Mouse (Mus musculus) intestine, embryonic 14.5 days (tissue): ENCODE data around the gene Olfr857. TPM values are rescaled to one million over a fixed set of nuclear protein-coding genes. Genes with fewer than 3 reads are reported as not detected.
"Not testable (repeated sequence)": the region's sequence is repeated elsewhere in the genome, so short reads cannot be mapped to it uniquely, and the experiment has no call there.

Experiments
- ATAC-seq: fragments of 200-750 bp; cut with Nextera tagmentation; replicated peaks from 2 replicates; pipeline ENCODE4 v1.8.0; 2017; ENCODE audit warnings: low read depth, moderate number of reproducible peaks, moderate TSS enrichment, moderate library complexity; ENCODE audit not compliant: low FRiP score, low TSS enrichment
- DNase-seq: peaks from one replicate; pipeline ENCODE4 v3.0.0-alpha.2; 2018; ENCODE audit warnings: low spot score
- H3K27ac ChIP-seq: fragments of 300-500 bp; sonication (generic); 2 replicates; pipeline ENCODE4 v1.5.1; 2014; ENCODE audit warnings: low read depth, mild to moderate bottlenecking, control low read depth
- H3K27me3 ChIP-seq: fragments of 300-500 bp; sonication (generic); replicated peaks from 2 replicates; pipeline ENCODE4 v1.6.1; 2014; ENCODE audit warnings: low read length, control low read depth; ENCODE audit not compliant: control insufficient read depth, insufficient read depth
- H3K36me3 ChIP-seq: fragments of 300-500 bp; sonication (generic); 2 replicates; pipeline ENCODE4 v1.6.1; 2014; ENCODE audit warnings: low read length, control low read depth; ENCODE audit not compliant: control insufficient read depth, insufficient read depth
- H3K4me1 ChIP-seq: fragments of 300-500 bp; sonication (generic); replicated peaks from 2 replicates; pipeline ENCODE4 v1.6.1; 2014; ENCODE audit warnings: low read length, control low read depth, mixed read lengths; ENCODE audit not compliant: control insufficient read depth, insufficient read depth
- H3K4me2 ChIP-seq: fragments of 300-500 bp; sonication (generic); 2 replicates; pipeline ENCODE4 v1.6.1; 2014; ENCODE audit warnings: low read length
- H3K4me3 ChIP-seq: fragments of 300-500 bp; sonication (generic); 2 replicates; pipeline ENCODE4 v1.5.1; 2014; ENCODE audit warnings: low read depth, low read length, control low read depth, mixed read lengths
- H3K9ac ChIP-seq: fragments of 300-500 bp; sonication (generic); 2 replicates; pipeline ENCODE4 v1.6.1; 2014; ENCODE audit warnings: mild to moderate bottlenecking, low read length
- H3K9me3 ChIP-seq: fragments of 300-500 bp; sonication (generic); 2 replicates; pipeline ENCODE4 v1.6.1; 2016; ENCODE audit warnings: low read length, control low read depth; ENCODE audit not compliant: control insufficient read depth
- WGBS: fragments of 180-500 bp; shearing (Covaris S2); extraction: QIAGEN DNeasy Blood & Tissue Kit; methylation state at CpG from one replicate; pipeline ENCODE4 v1.1.7; 2014; 5-methylcytosine and 5-hydroxymethylcytosine counted together
- polyA plus RNA-seq: library from polyadenylated mRNA; unstranded; fragments of >200 nt; fragmentation: Nextera tagmentation; extraction: Ambion mirVana; gene quantifications from 2 replicates; pipeline ENCODE4 v1.2.1, GENCODE M21; 2014

Gene Olfr857
- not detected in 2 replicates for polyA plus RNA-seq

- Histone ChIP-seq H3K4me2 (no peak within 1 kb of the TSS), H3K4me3 (no peak within 1 kb of the TSS), H3K36me3 (no peaks in the 10 kb centered on the region), H3K4me1 (no peaks in the 10 kb centered on the region), H3K27me3 (no peaks in the 10 kb centered on the region), H3K9me3 (no peaks in the 10 kb centered on the region), H3K9ac (no peak within 1 kb of the TSS), H3K27ac (no peak within 1 kb of the TSS)
- ATAC-seq (no peak), DNase-seq (no peak)
- WGBS, result 88% methylated on average over 1 of the region's 1 CpGs
Measured at GRCm38 (mm10) chr9:19709133-19709532, at the start of gene Olfr857. TSS of gene Olfr857 (plus strand) at chr9:19709433.

DNA sequence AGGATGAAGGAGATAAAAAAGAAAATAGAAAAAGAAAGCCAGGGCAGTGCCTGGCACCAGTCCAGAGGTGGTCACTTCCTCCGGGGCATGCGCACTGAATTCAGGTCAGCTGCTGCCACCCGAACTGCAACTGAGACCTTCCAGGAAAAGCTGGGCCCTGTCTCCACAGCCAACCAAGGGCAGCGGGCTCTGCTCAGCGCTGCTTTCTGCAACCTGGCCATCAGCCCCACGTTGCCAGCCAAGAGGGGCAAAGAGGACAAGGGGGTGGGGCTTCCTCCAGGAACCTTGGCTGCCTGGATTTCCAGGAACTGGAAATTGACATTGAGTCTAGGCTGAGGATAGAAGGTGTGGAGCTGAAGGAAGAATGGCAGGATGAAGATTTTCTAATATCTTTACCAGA lies 19.0 kb upstream of the Olfr857 start:
- H3K9me3 ChIP-seq, result no peaks in the 10 kb centered on the region
- H3K27me3 ChIP-seq, result no peaks in the 10 kb centered on the region
- 84% methylated on average over 6 of the region's 6 CpGs for WGBS
- ATAC-seq (no peak), DNase-seq (no peak)
- H3K4me2 ChIP-seq, result no peak overlapping the region
- no peaks in the 10 kb centered on the region for H3K36me3 ChIP-seq
- no peak overlapping the region for H3K9ac ChIP-seq
- no peak overlapping the region for H3K4me3 ChIP-seq
- no peaks in the 10 kb centered on the region for H3K4me1 ChIP-seq
- no peak overlapping the region for H3K27ac ChIP-seq

DNA sequence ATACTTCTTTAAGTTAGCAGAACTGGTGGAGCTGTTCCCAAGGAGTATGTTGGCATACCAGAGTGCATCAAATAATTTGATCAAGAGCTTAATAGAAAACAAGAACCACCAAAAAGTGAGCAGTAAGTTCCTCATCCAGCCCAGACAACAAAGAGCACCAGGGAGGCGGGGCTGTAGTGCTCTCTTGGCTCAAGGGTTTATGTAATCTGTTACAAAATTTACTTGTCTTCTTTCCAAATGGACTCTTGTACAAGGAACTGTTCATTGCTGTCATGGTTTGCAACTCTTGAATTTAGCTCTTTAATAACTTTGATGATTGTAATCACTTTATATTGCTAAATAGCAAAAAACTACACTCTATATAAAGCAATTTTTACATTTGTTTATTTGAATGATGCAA lies 17.8 kb upstream of the Olfr857 start:
- WGBS, result 81% methylated on average over 1 of the region's 1 CpGs
- no peaks in the 10 kb centered on the region for H3K27me3 ChIP-seq
- no peak overlapping the region for H3K9ac ChIP-seq
- H3K36me3 ChIP-seq, result no peaks in the 10 kb centered on the region
- no peaks in the 10 kb centered on the region for H3K9me3 ChIP-seq
- no peak overlapping the region for H3K4me3 ChIP-seq
- ATAC-seq (no peak), DNase-seq (no peak)
- no peak overlapping the region for H3K27ac ChIP-seq
- H3K4me2 ChIP-seq, result no peak overlapping the region
- no peaks in the 10 kb centered on the region for H3K4me1 ChIP-seq

DNA sequence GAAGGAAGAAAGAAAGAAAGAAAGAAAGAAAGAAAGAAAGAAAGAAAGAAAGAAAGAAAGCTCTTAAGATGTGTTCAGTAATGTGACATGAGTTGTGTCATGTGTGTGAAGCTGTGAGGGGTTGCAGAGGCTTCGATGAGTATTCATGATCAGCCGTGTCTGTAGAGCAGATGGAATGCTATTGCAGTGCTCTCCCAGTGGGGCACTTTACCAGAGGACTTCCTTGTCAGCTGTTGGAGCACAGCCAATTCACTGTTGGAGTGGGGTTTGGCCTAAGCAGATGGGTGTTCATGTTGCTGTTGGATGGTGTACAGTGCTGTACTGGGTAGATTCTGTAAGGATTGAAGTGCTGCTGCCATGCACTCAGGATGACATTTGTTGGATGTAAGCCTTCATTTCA lies 16.8 kb upstream of the Olfr857 start:
- no peak overlapping the region for H3K27ac ChIP-seq
- 90% methylated on average over 2 of the region's 2 CpGs for WGBS
- no peak overlapping the region for H3K4me3 ChIP-seq
- H3K4me2 ChIP-seq, result no peak overlapping the region
- H3K9me3 ChIP-seq, result no peaks in the 10 kb centered on the region
- H3K36me3 ChIP-seq, result no peaks in the 10 kb centered on the region
- no peaks in the 10 kb centered on the region for H3K4me1 ChIP-seq
- no peaks in the 10 kb centered on the region for H3K27me3 ChIP-seq
- H3K9ac ChIP-seq, result no peak overlapping the region
- ATAC-seq, result no peak
- DNase-seq, result no peak

DNA sequence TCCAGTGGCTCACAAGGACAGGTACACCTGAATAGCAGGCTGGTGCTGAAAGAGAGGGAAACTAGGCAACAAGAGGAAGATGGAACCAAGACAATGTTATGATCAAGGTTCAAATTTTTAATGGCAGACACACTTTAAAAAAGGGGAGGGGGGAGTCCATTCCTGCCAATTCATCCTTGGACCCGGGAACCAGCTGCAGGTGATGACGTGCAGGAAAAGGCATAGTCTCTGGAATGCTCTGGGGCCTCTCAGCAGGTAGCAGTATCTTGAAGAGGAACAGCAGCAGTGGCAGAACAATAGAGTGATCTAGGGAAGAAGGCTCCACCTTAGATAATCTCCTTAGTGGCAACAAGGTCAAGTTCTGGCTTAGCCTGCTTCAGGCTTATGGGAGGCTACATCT lies 14.9 kb upstream of the Olfr857 start:
- WGBS, result 59% methylated on average over 2 of the region's 2 CpGs
- not testable (repeated sequence) for H3K4me3 ChIP-seq, H3K4me2 ChIP-seq, H3K4me1 ChIP-seq, H3K27me3 ChIP-seq, H3K27ac ChIP-seq, ATAC-seq, H3K9ac ChIP-seq, DNase-seq, H3K9me3 ChIP-seq, H3K36me3 ChIP-seq

DNA sequence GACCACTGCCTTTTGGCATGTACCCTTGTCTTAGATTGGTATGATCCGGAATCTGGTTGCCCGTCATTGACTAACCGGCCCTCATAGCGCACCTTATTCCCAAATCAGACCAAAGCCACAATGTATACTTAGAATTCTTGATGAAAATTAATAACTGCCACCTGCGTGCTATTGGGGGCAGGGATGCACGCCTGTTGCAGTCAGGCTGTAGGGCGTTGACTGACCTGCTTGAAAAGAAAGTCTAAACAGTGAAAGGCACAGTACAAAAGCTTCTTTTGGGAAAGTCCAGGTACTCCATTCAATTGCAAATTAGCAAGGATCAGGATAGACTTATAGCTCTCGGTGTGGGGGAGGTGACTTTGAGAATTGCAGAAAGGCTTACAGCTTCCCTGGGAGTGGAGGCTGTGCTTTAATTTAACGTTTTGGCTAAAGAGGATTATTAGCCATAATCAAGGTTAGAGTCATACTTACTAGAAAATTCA lies 14.3 kb upstream of the Olfr857 start:
- not testable (repeated sequence) for H3K4me1 ChIP-seq, H3K9me3 ChIP-seq, H3K9ac ChIP-seq, H3K27ac ChIP-seq, H3K36me3 ChIP-seq, H3K4me3 ChIP-seq, ATAC-seq, DNase-seq, H3K4me2 ChIP-seq, H3K27me3 ChIP-seq
- WGBS, result 79% methylated on average over 9 of the region's 9 CpGs

DNA sequence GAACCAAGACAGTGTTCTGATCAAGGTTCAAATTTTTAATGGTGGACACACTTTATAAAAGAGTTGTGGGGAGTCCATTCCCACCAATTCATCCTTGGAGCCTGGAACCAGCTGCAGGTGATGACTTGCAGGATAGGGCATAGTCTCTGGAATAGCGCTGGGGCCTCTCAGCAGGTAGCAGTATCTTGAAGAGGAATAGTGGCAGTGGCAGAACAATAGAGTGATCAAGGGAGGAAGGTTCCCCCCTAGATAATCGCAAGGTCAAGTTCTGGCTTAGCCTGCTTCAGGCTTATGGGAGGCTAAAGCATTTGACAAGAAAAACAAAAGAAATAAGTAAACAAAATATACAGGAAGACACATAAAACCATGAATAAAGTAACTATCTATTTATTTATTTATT lies 4.7 kb upstream of the Olfr857 start:
- not testable (repeated sequence) for H3K4me3 ChIP-seq, H3K4me2 ChIP-seq, H3K36me3 ChIP-seq, H3K9me3 ChIP-seq, H3K9ac ChIP-seq, H3K4me1 ChIP-seq, H3K27me3 ChIP-seq, ATAC-seq, H3K27ac ChIP-seq, DNase-seq
- WGBS, result 79% methylated on average over 2 of the region's 2 CpGs

Other genes with a start within 250 kb of the Olfr857 start
- gene Olfr850, start 231.2 kb upstream of the Olfr857 start, polyA plus RNA-seq, result not detected in 2 replicates
- gene Olfr851, start 216.1 kb upstream of the Olfr857 start, polyA plus RNA-seq, result not detected in 2 replicates
- gene Olfr853, start 168.4 kb upstream of the Olfr857 start, polyA plus RNA-seq, result not detected in 2 replicates
- not detected in 2 replicates for gene Olfr854, start 142.1 kb upstream of the Olfr857 start, polyA plus RNA-seq
- not detected in 2 replicates for gene Olfr855, start 126.8 kb upstream of the Olfr857 start, polyA plus RNA-seq
- 29.7 and 34.3 TPM in 2 replicates for gene Zfp317, start 87.3 kb upstream of the Olfr857 start, polyA plus RNA-seq
- gene Olfr58, start 70.8 kb downstream of the Olfr857 start, polyA plus RNA-seq, result not detected in 2 replicates
- not detected in 2 replicates for gene Olfr859, start 95.5 kb downstream of the Olfr857 start, polyA plus RNA-seq
- not detected in 2 replicates for gene Olfr860, start 140.3 kb downstream of the Olfr857 start, polyA plus RNA-seq
- not detected in 2 replicates for gene Olfr862, start 178.6 kb downstream of the Olfr857 start, polyA plus RNA-seq
- 0.32 and 0.34 TPM in 2 replicates for gene Olfr77, start 207.4 kb downstream of the Olfr857 start, polyA plus RNA-seq